Mouse (Mus musculus) testis, adult 2 months (tissue): ENCODE results near the gene Ano1.

ENCODE experiments used
- CTCF ChIP-seq: fragments of 200-500 bp; IDR thresholded peaks from 2 replicates; pipeline ENCODE4 v1.5.1; 2012; ENCODE audit warnings: low read depth, mild to moderate bottlenecking, inconsistent platforms, low read length, moderate library complexity; ENCODE audit not compliant: control insufficient read depth, insufficient read depth, insufficient replicate concordance
- POLR2A ChIP-seq: fragments of 200-500 bp; IDR thresholded peaks from 2 replicates; pipeline ENCODE4 v1.6.1; 2012; ENCODE audit warnings: low read depth, mild to moderate bottlenecking, inconsistent platforms, low read length, moderate library complexity; ENCODE audit not compliant: control insufficient read depth

DNA sequence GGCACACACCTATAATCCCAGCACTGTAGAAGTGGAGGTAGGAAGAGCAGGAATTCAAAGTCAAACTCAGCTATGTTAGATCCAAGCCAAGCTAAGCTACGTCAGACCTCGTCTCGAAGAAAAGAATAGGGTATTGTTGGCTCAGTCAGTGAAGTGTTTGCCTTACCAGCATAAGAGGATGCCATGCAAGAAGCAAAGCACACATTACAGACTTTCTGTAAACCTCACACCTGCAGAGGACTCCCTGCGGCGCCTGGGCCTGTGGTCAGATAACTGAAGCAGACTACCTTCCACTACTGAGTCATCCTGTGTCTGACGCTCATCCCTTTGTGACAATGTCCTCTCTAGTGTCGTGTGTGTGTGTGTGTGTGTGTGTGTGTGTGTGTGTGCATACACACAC lies 142.2 kb downstream of the Ano1 start:
- TF ChIP-seq POLR2A (no peak), CTCF (no peak)
